Mouse (Mus musculus): ENCODE results near the gene Tgfbr2. TPM values are rescaled to one million over a fixed set of nuclear protein-coding genes. Genes with fewer than 3 reads are reported as not detected.

Gene Tgfbr2
- polyA plus RNA-seq, 1 experiment from 2014 or later, result 108 TPM

- no peak for DNase-seq (ENCODE audit: low read depth, low spot score)
- POLR2A ChIA-PET, result no interaction called here
- no peak for TF ChIP-seq CTCF (IDR thresholded peaks at IDR 0.05)
- in situ Hi-C loops (cut with MboI; ENCODE audit: low pct_unique_long_range_greater_than_20kb), result no loop called here
- H3K27me3 ChIP-seq, result no peaks in the 10 kb centered on the region
- ATAC-seq, result no peak
- CTCF ChIA-PET, result interaction anchor here (3.1 kb wide), 1 partner anchor 167 kb away, joined by 13 read pairs; no protein-coding TSS in a partner anchor
Observed at GRCm38 (mm10) chr9:116217099-116217498, 41.9 kb upstream of the Tgfbr2 start.

DNA sequence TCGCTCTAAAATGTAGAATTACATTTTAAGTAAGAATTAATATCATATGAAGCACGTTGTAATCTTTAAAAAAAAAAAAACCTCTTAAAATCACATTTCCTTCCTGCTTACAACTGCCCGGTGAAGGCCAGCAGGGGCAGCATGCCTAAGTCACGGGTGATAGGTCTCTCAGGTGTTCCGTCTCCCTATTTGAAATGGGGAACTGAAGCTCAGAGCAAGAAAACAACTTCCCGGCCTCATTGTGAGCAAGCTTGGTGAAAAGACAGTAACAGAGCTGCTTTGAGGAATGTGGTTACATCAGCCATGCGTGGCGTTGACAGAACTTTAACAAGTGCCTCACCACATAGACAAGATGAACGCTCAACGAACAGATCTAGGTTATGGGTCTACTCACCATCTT lies 41.5 kb upstream of the Tgfbr2 start:
- POLR2A ChIA-PET, result no interaction called here
- ATAC-seq (no peak), DNase-seq (ENCODE audit: low read depth, low spot score) (no peak)
- CTCF ChIA-PET, result interaction anchor here (3.1 kb wide), 1 partner anchor 167 kb away, joined by 13 read pairs; no protein-coding TSS in a partner anchor
- H3K27me3 ChIP-seq, result no peaks in the 10 kb centered on the region
- in situ Hi-C loops (cut with MboI; ENCODE audit: low pct_unique_long_range_greater_than_20kb), result no loop called here
- TF ChIP-seq CTCF (IDR thresholded peaks at IDR 0.05), result no peak

GRCm38 (mm10) chr9:116214296-116214695 lies 39.1 kb upstream of the Tgfbr2 start:
- H3K27me3 ChIP-seq, result no peaks in the 10 kb centered on the region
- no peak for DNase-seq (ENCODE audit: low read depth, low spot score)
- ATAC-seq, result no peak
- TF ChIP-seq CTCF (IDR thresholded peaks at IDR 0.05), result no peak
- in situ Hi-C loops (cut with MboI; ENCODE audit: low pct_unique_long_range_greater_than_20kb), result no loop called here
- POLR2A ChIA-PET, result no interaction called here
- CTCF ChIA-PET, result interaction anchor here (0.7 to 1.5 kb wide), 4 partner anchors 16 to 152 kb away, joined by 3 to 5 read pairs (median 4); no protein-coding TSS in a partner anchor

DNA sequence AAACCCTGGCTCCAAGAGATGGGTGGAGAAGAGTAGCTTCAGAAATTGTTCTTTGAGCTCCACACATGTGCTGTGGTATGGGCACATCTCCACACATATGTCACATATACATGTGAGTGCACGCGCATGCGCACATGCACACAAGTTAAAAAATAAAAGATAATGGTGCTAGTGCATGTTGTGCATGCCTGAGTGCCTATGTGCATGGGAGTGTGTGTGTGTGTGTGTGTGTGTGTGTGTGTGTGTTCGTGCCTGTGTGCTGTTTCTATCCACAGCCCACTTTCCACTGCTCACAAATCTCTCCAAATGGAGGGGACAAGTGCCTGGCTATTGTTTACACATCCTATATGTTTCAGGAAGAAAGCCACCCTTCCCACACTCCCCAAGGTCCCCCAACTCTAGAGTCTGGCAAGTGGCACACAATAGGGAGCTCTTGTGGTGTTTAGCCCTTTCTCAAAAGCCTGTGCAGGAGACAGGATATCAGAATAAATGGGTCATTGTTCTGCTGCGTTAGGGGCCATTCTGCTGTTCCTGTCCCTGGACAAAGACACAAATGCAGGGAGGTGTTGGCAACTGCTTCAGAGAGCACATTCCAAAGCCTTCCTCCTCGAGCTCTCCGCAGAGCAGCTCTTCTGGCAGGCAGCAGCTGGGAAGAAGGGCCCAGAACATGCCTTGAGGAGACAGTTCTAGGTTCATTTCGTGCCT lies 37.9 kb upstream of the Tgfbr2 start:
- ATAC-seq, result peak; percentile 12
- ChIA-PET CTCF (interaction anchor here (1.5 kb wide), 1 partner anchor 14 kb away, joined by 5 read pairs; no protein-coding TSS in a partner anchor), POLR2A (interaction anchor here (0.9 kb wide), 1 partner anchor 129 kb away, joined by 3 read pairs; no protein-coding TSS in a partner anchor)
- TF ChIP-seq CTCF (IDR thresholded peaks at IDR 0.05), result no peak
- DNase-seq (ENCODE audit: low read depth, low spot score), result no peak
- no peaks in the 10 kb centered on the region for H3K27me3 ChIP-seq
- in situ Hi-C loops (cut with MboI; ENCODE audit: low pct_unique_long_range_greater_than_20kb), result no loop called here

DNA sequence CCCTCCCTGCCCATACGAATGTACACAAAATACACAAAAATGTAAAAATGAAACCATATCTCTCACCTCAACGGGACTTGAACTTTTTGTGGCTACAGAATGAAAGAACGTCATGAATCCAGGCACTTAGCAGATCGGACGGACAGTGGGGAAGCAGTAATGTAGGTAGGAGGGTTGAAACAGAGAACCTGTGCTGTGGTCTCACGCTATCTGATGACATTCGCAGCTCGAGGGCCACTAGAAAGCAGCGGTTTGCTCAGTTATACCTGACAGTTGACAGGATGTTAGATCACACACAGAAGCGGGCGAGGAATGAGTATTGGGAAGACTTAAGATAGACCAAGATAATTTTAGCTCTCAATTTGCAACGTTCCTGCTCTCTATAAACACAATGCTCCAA lies 36.9 kb upstream of the Tgfbr2 start:
- in situ Hi-C loops (cut with MboI; ENCODE audit: low pct_unique_long_range_greater_than_20kb), result no loop called here
- ATAC-seq (no peak), DNase-seq (ENCODE audit: low read depth, low spot score) (no peak)
- H3K27me3 ChIP-seq, result no peaks in the 10 kb centered on the region
- ChIA-PET CTCF (no interaction called here), POLR2A (interaction anchor here (0.9 kb wide), 1 partner anchor 130 kb away, joined by 3 read pairs; no protein-coding TSS in a partner anchor)
- no peak for TF ChIP-seq CTCF (IDR thresholded peaks at IDR 0.05)

GRCm38 (mm10) chr9:116208169-116208904 lies 33.2 kb upstream of the Tgfbr2 start:
- DNase-seq (ENCODE audit: low read depth, low spot score) (no peak), ATAC-seq (no peak)
- CTCF ChIA-PET, result interaction anchor here (0.9 kb wide), 1 partner anchor 176 kb away, joined by 3 read pairs; no protein-coding TSS in a partner anchor
- no peaks in the 10 kb centered on the region for H3K27me3 ChIP-seq
- POLR2A ChIA-PET, result interaction anchor here (1.0 kb wide), 1 partner anchor 9 kb away, joined by 3 read pairs; no protein-coding TSS in a partner anchor
- no peak for TF ChIP-seq CTCF (IDR thresholded peaks at IDR 0.05)
- in situ Hi-C loops (cut with MboI; ENCODE audit: low pct_unique_long_range_greater_than_20kb), result no loop called here

- DNase-seq (ENCODE audit: low read depth, low spot score), result no peak
- ChIA-PET POLR2A (no interaction called here), CTCF (no interaction called here)
- H3K27me3 ChIP-seq, result no peaks in the 10 kb centered on the region
- TF ChIP-seq CTCF (IDR thresholded peaks at IDR 0.05), result no peak
- in situ Hi-C loops (cut with MboI; ENCODE audit: low pct_unique_long_range_greater_than_20kb), result no loop called here
- no peak for ATAC-seq
Observed at GRCm38 (mm10) chr9:116206901-116207300, 31.7 kb upstream of the Tgfbr2 start.

- H3K27me3 ChIP-seq, result no peaks in the 10 kb centered on the region
- DNase-seq (ENCODE audit: low read depth, low spot score) (no peak), ATAC-seq (no peak)
- no peak for TF ChIP-seq CTCF (IDR thresholded peaks at IDR 0.05)
- in situ Hi-C loops (cut with MboI; ENCODE audit: low pct_unique_long_range_greater_than_20kb), result no loop called here
- ChIA-PET POLR2A (no interaction called here), CTCF (interaction anchor here (1.1 kb wide), 1 partner anchor 11 kb away, joined by 4 read pairs; no protein-coding TSS in a partner anchor)
Observed at GRCm38 (mm10) chr9:116203675-116204074, 28.5 kb upstream of the Tgfbr2 start.

- no peak for TF ChIP-seq CTCF (IDR thresholded peaks at IDR 0.05)
- ChIA-PET CTCF (interaction anchor here (1.3 to 1.6 kb wide), 2 partner anchors 14 to 183 kb away, joined by 4 to 5 read pairs; no protein-coding TSS in a partner anchor), POLR2A (interaction anchor here (0.8 kb wide), 1 partner anchor 9 kb away, joined by 3 read pairs; no protein-coding TSS in a partner anchor)
- H3K27me3 ChIP-seq, result no peaks in the 10 kb centered on the region
- ATAC-seq (no peak), DNase-seq (ENCODE audit: low read depth, low spot score) (no peak)
- in situ Hi-C loops (cut with MboI; ENCODE audit: low pct_unique_long_range_greater_than_20kb), result no loop called here
Observed at GRCm38 (mm10) chr9:116199127-116199526, 24.0 kb upstream of the Tgfbr2 start.

- H3K27me3 ChIP-seq, result no peaks in the 10 kb centered on the region
Observed at GRCm38 (mm10) chr9:116198488-116198887, 23.3 kb upstream of the Tgfbr2 start.

More at GRCm38 (mm10) chr9:116198488-116198887, 23.3 kb upstream of the Tgfbr2 start:
- in situ Hi-C loops (cut with MboI; ENCODE audit: low pct_unique_long_range_greater_than_20kb), result no loop called here
- no peak for DNase-seq (ENCODE audit: low read depth, low spot score)
- ATAC-seq, result no peak
- no peak for TF ChIP-seq CTCF (IDR thresholded peaks at IDR 0.05)
- CTCF ChIA-PET, result interaction anchor here (1.3 to 1.6 kb wide), 2 partner anchors 15 to 184 kb away, joined by 4 to 5 read pairs; no protein-coding TSS in a partner anchor
- POLR2A ChIA-PET, result interaction anchor here (0.8 kb wide), 1 partner anchor 9 kb away, joined by 3 read pairs; no protein-coding TSS in a partner anchor
